Mouse (Mus musculus) stomach, embryonic 16.5 days (tissue): ENCODE measurements around the gene Gnb1l. TPM values are rescaled to one million over a fixed set of nuclear protein-coding genes. Genes with fewer than 3 reads are reported as not detected.

Source experiments
- ATAC-seq: fragments of 200-750 bp; cut with Nextera tagmentation; 2 replicates; pipeline ENCODE4 v1.8.0; 2017; ENCODE audit warnings: moderate number of reproducible peaks, moderate TSS enrichment; ENCODE audit not compliant: insufficient read depth, low FRiP score
- H3K27ac ChIP-seq: fragments of 300-500 bp; sonication (generic); 2 replicates; pipeline ENCODE4 v1.5.1; 2014; ENCODE audit warnings: low read length
- H3K27me3 ChIP-seq: fragments of 300-500 bp; sonication (generic); 2 replicates; pipeline ENCODE4 v1.6.1; 2014; ENCODE audit warnings: low read length, control low read depth, mixed read lengths; ENCODE audit not compliant: control insufficient read depth, insufficient read depth
- H3K36me3 ChIP-seq: fragments of 300-500 bp; sonication (generic); 2 replicates; pipeline ENCODE4 v1.6.1; 2014; ENCODE audit warnings: low read length; ENCODE audit not compliant: control insufficient read depth, insufficient read depth
- H3K4me1 ChIP-seq: fragments of 300-500 bp; sonication (generic); 2 replicates; pipeline ENCODE4 v1.6.1; 2014; ENCODE audit warnings: low read length, control low read depth, mixed read lengths; ENCODE audit not compliant: control insufficient read depth, insufficient read depth
- H3K4me2 ChIP-seq: fragments of 300-500 bp; sonication (generic); 2 replicates; pipeline ENCODE4 v1.6.1; 2014; ENCODE audit warnings: low read depth, low read length, mixed read lengths
- H3K4me3 ChIP-seq: fragments of 300-500 bp; sonication (generic); replicated peaks from 2 replicates; pipeline ENCODE4 v1.5.1; 2014; ENCODE audit warnings: mild to moderate bottlenecking, low read length
- H3K9ac ChIP-seq: fragments of 300-500 bp; sonication (generic); 2 replicates; pipeline ENCODE4 v1.6.1; 2014; ENCODE audit warnings: low read length
- H3K9me3 ChIP-seq: fragments of 300-500 bp; sonication (generic); replicated peaks from 2 replicates; pipeline ENCODE4 v1.6.1; 2016; ENCODE audit warnings: low read length, control low read depth; ENCODE audit not compliant: control insufficient read depth
- WGBS: fragments of 180-500 bp; shearing (Covaris S2); extraction: QIAGEN DNeasy Blood & Tissue Kit; methylation state at CpG from one replicate; pipeline ENCODE4 v1.1.7; 2014; 5-methylcytosine and 5-hydroxymethylcytosine counted together
- polyA plus RNA-seq: library from polyadenylated mRNA; unstranded; fragments of >200 nt; fragmentation: Nextera tagmentation; extraction: Ambion mirVana; gene quantifications from 2 replicates; pipeline ENCODE4 v1.2.1, GENCODE M21; 2015

Gene Gnb1l
- polyA plus RNA-seq, 1 experiment from 2014 or later = 11.9 TPM

GRCm38 (mm10) chr16:18460826-18461225 is 37.7 kb upstream of the Gnb1l start:
- peak overlapping the region; percentile 26; the same call in 1 of the 2 replicates for H3K9ac ChIP-seq
- WGBS = 52% methylated on average over 3 of the region's 3 CpGs
- no peak overlapping the region for H3K4me2 ChIP-seq
- H3K4me3 ChIP-seq = no peak overlapping the region
- H3K36me3 ChIP-seq = no peaks in the 10 kb centered on the region
- H3K27me3 ChIP-seq = no peaks in the 10 kb centered on the region
- no peaks in the 10 kb centered on the region for H3K9me3 ChIP-seq
- H3K4me1 ChIP-seq = peaks cover 17% of the 10 kb centered on the region
- H3K27ac ChIP-seq = no peak overlapping the region
- no peak for ATAC-seq

DNA sequence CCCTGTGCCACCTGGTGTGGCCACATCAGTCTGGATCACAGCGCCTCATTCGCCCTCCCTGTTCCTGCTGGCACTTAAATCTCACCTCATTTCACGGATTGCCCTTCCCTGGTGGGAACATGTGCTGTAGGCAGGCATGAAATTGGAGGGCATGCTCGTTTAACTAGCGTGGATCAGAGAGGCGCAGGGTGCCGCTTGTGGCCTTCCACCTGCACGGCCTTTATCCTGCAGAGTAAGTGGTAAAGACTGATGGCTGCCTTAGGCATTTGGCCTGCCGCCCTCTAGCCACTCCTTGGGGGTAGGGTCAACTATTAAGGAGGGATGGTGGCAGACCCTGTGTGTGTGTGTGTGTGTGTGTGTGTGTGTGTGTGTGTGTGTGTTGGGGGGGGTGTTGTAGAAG is 36.5 kb upstream of the Gnb1l start:
- no peaks in the 10 kb centered on the region for H3K36me3 ChIP-seq
- H3K4me1 ChIP-seq = peaks cover 17% of the 10 kb centered on the region
- no peak for ATAC-seq
- H3K4me3 ChIP-seq = no peak overlapping the region
- WGBS = 77% methylated on average over 9 of the region's 9 CpGs
- no peak overlapping the region for H3K27ac ChIP-seq
- H3K9me3 ChIP-seq = no peaks in the 10 kb centered on the region
- H3K4me2 ChIP-seq = no peak overlapping the region
- H3K9ac ChIP-seq = no peak overlapping the region
- H3K27me3 ChIP-seq = no peaks in the 10 kb centered on the region

DNA sequence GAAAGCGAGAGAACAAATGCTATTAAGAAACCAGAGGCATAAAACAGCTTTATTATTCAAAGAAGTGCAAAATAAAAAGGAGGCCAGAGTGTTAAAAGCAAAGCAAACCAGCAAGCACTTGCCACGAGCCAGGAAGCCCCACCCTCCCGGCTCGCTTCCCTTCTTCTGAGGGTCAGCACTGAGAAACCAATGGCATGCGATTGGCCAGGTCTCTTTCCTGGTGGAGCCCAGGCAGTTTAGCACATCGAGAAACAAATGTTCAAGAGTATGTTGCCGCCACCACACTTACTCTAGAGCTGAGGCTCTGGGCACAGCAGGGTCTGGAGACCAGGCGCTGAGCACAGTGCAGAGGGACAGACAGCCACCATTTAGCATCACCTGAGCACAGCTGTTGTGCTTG is 35.9 kb upstream of the Gnb1l start:
- H3K36me3 ChIP-seq = no peaks in the 10 kb centered on the region
- H3K9ac ChIP-seq = no peak overlapping the region
- H3K27me3 ChIP-seq = no peaks in the 10 kb centered on the region
- WGBS = 56% methylated on average over 8 of the region's 8 CpGs
- no peak overlapping the region for H3K4me3 ChIP-seq
- no peak for ATAC-seq
- no peaks in the 10 kb centered on the region for H3K9me3 ChIP-seq
- peaks cover 17% of the 10 kb centered on the region for H3K4me1 ChIP-seq
- H3K27ac ChIP-seq = no peak overlapping the region
- H3K4me2 ChIP-seq = no peak overlapping the region

- WGBS = 69% methylated on average over 3 of the region's 3 CpGs
- H3K27me3 ChIP-seq = no peaks in the 10 kb centered on the region
- H3K36me3 ChIP-seq = no peaks in the 10 kb centered on the region
- H3K27ac ChIP-seq = no peak overlapping the region
- H3K9ac ChIP-seq = no peak overlapping the region
- H3K4me2 ChIP-seq = no peak overlapping the region
- H3K4me3 ChIP-seq = no peak overlapping the region
- H3K4me1 ChIP-seq = peaks cover 12% of the 10 kb centered on the region
- H3K9me3 ChIP-seq = no peaks in the 10 kb centered on the region
- 0 out of 2 replicates have a peak, but pooled peaks have one; percentile 47 for ATAC-seq
These were observed 34.2 kb upstream of the Gnb1l start for GRCm38 (mm10) chr16:18464271-18464670.

GRCm38 (mm10) chr16:18470829-18471228 is 27.7 kb upstream of the Gnb1l start:
- Histone ChIP-seq H3K9me3 (no peaks in the 10 kb centered on the region), H3K27ac (no peak overlapping the region), H3K4me2 (no peak overlapping the region), H3K27me3 (no peaks in the 10 kb centered on the region), H3K36me3 (no peaks in the 10 kb centered on the region), H3K9ac (no peak overlapping the region), H3K4me3 (no peak overlapping the region), H3K4me1 (no peaks in the 10 kb centered on the region)
- no peak for ATAC-seq
- 31% methylated on average over 1 of the region's 1 CpGs for WGBS

- H3K27ac ChIP-seq = no peak overlapping the region
- H3K36me3 ChIP-seq = no peaks in the 10 kb centered on the region
- no peaks in the 10 kb centered on the region for H3K9me3 ChIP-seq
- H3K9ac ChIP-seq = no peak overlapping the region
- no peaks in the 10 kb centered on the region for H3K27me3 ChIP-seq
- H3K4me1 ChIP-seq = no peaks in the 10 kb centered on the region
- WGBS = 63% methylated on average over 11 of the region's 11 CpGs
- H3K4me3 ChIP-seq = no peak overlapping the region
- ATAC-seq = no peak
- H3K4me2 ChIP-seq = no peak overlapping the region
These were observed 27.0 kb upstream of the Gnb1l start for GRCm38 (mm10) chr16:18471381-18471955.

DNA sequence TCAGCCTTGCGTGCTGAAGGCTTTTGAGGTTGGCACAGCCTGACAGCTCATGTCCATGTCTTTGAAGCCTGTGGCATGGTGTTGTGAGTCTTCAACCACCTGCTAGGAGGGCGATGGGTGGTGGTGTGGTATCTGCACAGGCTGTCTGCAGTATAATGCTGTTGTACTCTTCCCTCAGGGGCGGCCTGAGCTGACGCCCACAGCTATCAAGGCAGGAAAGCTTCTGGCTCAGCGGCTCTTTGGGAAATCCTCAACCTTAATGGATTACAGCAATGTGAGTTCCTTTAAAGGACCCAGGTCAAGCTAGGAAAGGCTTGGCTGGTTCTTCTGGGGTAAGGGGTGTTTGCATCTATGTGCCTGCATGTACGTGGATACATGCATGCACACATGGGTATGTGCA is 26.5 kb upstream of the Gnb1l start:
- WGBS = 87% methylated on average over 6 of the region's 6 CpGs

DNA sequence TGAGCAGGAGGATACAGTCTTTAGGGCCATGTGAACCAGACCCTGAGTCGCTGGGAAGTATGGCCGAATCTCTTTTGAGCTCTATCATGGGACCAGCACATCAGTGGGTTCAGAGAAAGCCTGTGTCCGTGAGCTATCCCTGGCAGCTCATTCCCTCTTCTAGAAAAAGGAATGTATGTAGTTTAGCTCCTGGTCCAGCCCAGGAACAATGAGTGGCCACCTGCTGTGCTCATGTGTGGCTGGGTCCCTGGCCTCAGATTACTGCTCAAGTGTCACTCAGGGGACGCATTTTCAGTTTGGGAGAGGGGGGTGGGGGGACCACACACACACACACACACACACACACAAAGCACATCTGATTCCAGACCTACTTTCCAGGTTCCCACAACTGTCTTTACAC is 26.1 kb upstream of the Gnb1l start:
- no peak overlapping the region for H3K4me2 ChIP-seq
- no peaks in the 10 kb centered on the region for H3K36me3 ChIP-seq
- no peak overlapping the region for H3K27ac ChIP-seq
- H3K9ac ChIP-seq = no peak overlapping the region
- H3K27me3 ChIP-seq = no peaks in the 10 kb centered on the region
- no peaks in the 10 kb centered on the region for H3K4me1 ChIP-seq
- 80% methylated on average over 4 of the region's 4 CpGs for WGBS
- H3K9me3 ChIP-seq = no peaks in the 10 kb centered on the region
- H3K4me3 ChIP-seq = no peak overlapping the region
- no peak for ATAC-seq

More for the DNA sequence above, 26.5 kb upstream of the Gnb1l start:
- H3K27ac ChIP-seq = no peak overlapping the region
- H3K27me3 ChIP-seq = no peaks in the 10 kb centered on the region
- H3K4me2 ChIP-seq = no peak overlapping the region
- ATAC-seq = no peak
- no peak overlapping the region for H3K9ac ChIP-seq
- no peaks in the 10 kb centered on the region for H3K4me1 ChIP-seq
- H3K9me3 ChIP-seq = no peaks in the 10 kb centered on the region
- H3K36me3 ChIP-seq = no peaks in the 10 kb centered on the region
- no peak overlapping the region for H3K4me3 ChIP-seq

DNA sequence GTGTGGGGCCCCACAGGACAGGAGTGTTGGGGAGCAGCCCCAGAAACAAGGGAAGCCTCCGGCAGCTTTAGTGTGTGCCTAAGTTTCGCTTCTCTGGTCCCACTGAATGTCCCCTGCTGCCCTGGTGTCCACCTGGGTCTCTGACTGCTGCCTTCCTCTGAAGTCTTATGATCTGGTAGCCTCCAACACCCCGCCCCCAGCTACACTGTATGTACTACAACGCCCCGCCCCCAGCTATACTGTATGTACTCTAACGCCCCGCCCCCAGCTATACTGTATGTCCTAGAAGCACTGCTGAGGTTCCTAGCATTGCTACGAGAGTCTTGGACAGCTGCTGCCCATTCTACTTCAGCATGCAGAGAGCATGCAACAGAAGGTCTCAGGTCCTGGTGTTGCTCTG is 25.5 kb upstream of the Gnb1l start:
- Histone ChIP-seq H3K27me3 (no peaks in the 10 kb centered on the region), H3K4me2 (no peak overlapping the region), H3K36me3 (no peaks in the 10 kb centered on the region), H3K4me1 (no peaks in the 10 kb centered on the region), H3K4me3 (no peak overlapping the region), H3K27ac (no peak overlapping the region), H3K9ac (no peak overlapping the region), H3K9me3 (no peaks in the 10 kb centered on the region)
- WGBS = 78% methylated on average over 8 of the region's 8 CpGs
- ATAC-seq = peak; percentile 58; the same call in 1 of the 2 replicates
